ENCODE assay signal across 19 mouse cellular contexts in the genomic region with DNA sequence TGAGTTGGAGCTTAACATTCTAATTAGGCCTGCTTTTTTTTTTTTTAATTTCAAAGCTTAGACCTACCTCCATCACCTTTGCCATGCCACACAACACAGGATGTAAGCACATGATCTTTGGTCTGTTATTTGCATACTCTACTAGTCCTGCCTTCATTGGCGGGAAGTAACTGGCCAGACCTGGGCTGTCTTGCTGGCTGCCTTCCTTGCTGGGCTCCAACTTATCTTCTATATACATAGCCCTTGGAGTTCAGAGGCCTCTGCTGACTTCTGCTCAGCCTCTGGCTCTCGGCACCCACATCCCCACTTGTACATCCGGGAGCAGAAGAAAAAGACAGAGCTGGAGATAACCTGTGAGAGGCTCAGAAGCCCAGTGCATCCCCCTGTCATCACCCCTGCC. TPM values are rescaled to one million over a fixed set of nuclear protein-coding genes. Genes with fewer than 3 reads are reported as not detected.
DNase-seq lines count a peak whose midpoint lies in the region; ATAC-seq and TF ChIP-seq lines count a peak whose summit lies in the region.
"Had no signal": no experiment of that assay in that cellular context is flagged by ENCODE, and none has a peak within 500 bp of the region (broad histone marks: within the 10 kb centered on the region; RNA-seq: fewer than 3 reads in every experiment).

No protein-coding gene starts in this region.

- no peaks in the 10 kb centered on the region for H3K79me2 ChIP-seq in heart, adult 2 months (replicated peaks; ENCODE audit: control insufficient read depth, insufficient read depth, low read length)
- 0 out of 2 replicates have a peak, but pooled peaks cover 6% of the 10 kb centered on the region for H3K79me2 ChIP-seq in liver, adult 2 months (ENCODE audit: control insufficient read depth, insufficient read depth, low read length)

- ATAC-seq in liver, embryonic 14.5 days (ENCODE audit: insufficient read depth) = peak; percentile 36; the same call in 1 of the 2 replicates
- ATAC-seq: activated CD4-positive, CD25-positive, alpha-beta regulatory T cell, adult 4 months; forebrain, embryonic 14.5 days; Patski had no signal

- H3K4me1 ChIP-seq in heart, adult 2 months (ENCODE audit: control insufficient read depth, insufficient read depth, low read length) = no peaks in the 10 kb centered on the region; the same call in 1 of the 2 replicates
- peaks cover 4% of the 10 kb centered on the region; the same call in 1 of the 2 replicates for H3K4me1 ChIP-seq in liver, adult 2 months (ENCODE audit: control insufficient read depth, insufficient read depth, low read length)
- peaks cover 14 to 19% of the 10 kb centered on the region in 2 experiments for H3K4me1 ChIP-seq in liver, embryonic 14.5 days (replicated peaks; ENCODE audit: control insufficient read depth in 2 of 2, insufficient read depth in 2 of 2, low read length in 1 of 2)
- H3K4me1 ChIP-seq: embryonic facial prominence, embryonic 10.5 days; hindbrain, embryonic 15.5 days had no signal

- TF ChIP-seq POLR2A in heart, adult 2 months (IDR thresholded peaks at IDR 0.05; ENCODE audit: insufficient read depth, low read depth, low read length) = no peak
- TF ChIP-seq POLR2A in liver, adult 2 months (IDR thresholded peaks at IDR 0.05; ENCODE audit: extremely low read depth, insufficient read depth, low read length) = no peak

- no peaks in the 10 kb centered on the region for H3K36me3 ChIP-seq in heart, adult 2 months (ENCODE audit: control insufficient read depth, insufficient read depth, low read length)
- no peaks in the 10 kb centered on the region for H3K36me3 ChIP-seq in liver, adult 2 months (ENCODE audit: control insufficient read depth, insufficient read depth, low read length)
- no peaks in the 10 kb centered on the region for H3K36me3 ChIP-seq in liver, embryonic 14.5 days (replicated peaks; ENCODE audit: control insufficient read depth, insufficient read depth, low read depth)
- H3K36me3 ChIP-seq: embryonic facial prominence, embryonic 10.5 days; heart, embryonic 13.5 days; hindbrain, embryonic 15.5 days had no signal

- no peak for DNase-seq in heart, adult 2 months
- DNase-seq in heart, adult 9 months (ENCODE audit: low spot score in 2 of 2) = no peak
- peak; percentile 82 for DNase-seq in liver, adult 2 months (ENCODE audit: extremely low read depth, low read depth, low spot score)
- no peak for DNase-seq in liver
- DNase-seq in liver, embryonic 14.5 days (ENCODE audit: low read depth in 3 of 3, low spot score in 3 of 3) = no peak
- peak; percentile 21 for DNase-seq in skeletal muscle tissue, adult 2 months (ENCODE audit: low read depth, low spot score)
- DNase-seq in ovary, postnatal 36 days (ENCODE audit: low spot score) = no peak
- DNase-seq in embryo, embryonic 9.5 days (ENCODE audit: extremely low spot score) = no peak
- DNase-seq: cerebellum, adult 18-20 months; cerebellum, adult 9-11 months; cerebellum, postnatal 36 days; gastrocnemius, postnatal 10 days; heart, postnatal 36 days had no signal

- H3K4me2 ChIP-seq in liver, embryonic 14.5 days (ENCODE audit: low read depth) = no peak overlapping the region; the same call in 1 of the 2 replicates
- H3K4me2 ChIP-seq: heart, embryonic 13.5 days; hindbrain, embryonic 15.5 days had no signal

- TF ChIP-seq EP300 in heart, adult 2 months (IDR thresholded peaks at IDR 0.05; ENCODE audit: insufficient read depth, low read depth, low read length) = no peak
- TF ChIP-seq EP300 in liver, embryonic 14.5 days (IDR thresholded peaks at IDR 0.05; ENCODE audit: low read depth) = no peak

- no peaks in the 10 kb centered on the region for H3K9me3 ChIP-seq in liver, embryonic 14.5 days (ENCODE audit: control insufficient read depth, low read length)
- H3K9me3 ChIP-seq: embryonic facial prominence, embryonic 10.5 days; heart, embryonic 13.5 days; hindbrain, embryonic 15.5 days had no signal

- TF ChIP-seq CTCF in heart, adult 2 months (IDR thresholded peaks at IDR 0.05) = no peak
- TF ChIP-seq CTCF in liver, adult 2 months (IDR thresholded peaks at IDR 0.05; ENCODE audit: low read depth, low read length) = no peak
- TF ChIP-seq CTCF in liver, embryonic 14.5 days (IDR thresholded peaks at IDR 0.05; ENCODE audit: low read depth) = no peak

- intact Hi-C loops in heart, adult 2 months (cut with DNase I) = loop anchor here (10.0 kb wide), 1 partner anchor 221 kb away; a partner anchor contains a TSS

- H3K4me3 ChIP-seq in heart, adult 2 months = no peak overlapping the region
- H3K4me3 ChIP-seq in liver, adult 2 months (ENCODE audit: insufficient read depth, low read depth, low read length) = peak overlapping the region; percentile 72
- H3K4me3 ChIP-seq in liver, embryonic 14.5 days (ENCODE audit: insufficient read depth in 1 of 2, low read depth in 2 of 2, low read length in 2 of 2) = no peak overlapping the region
- H3K4me3 ChIP-seq: embryonic facial prominence, embryonic 10.5 days; heart, embryonic 13.5 days; hindbrain, embryonic 15.5 days had no signal

- 55% methylated on average over 3 of the region's 3 CpGs for WGBS in heart, adult 2 months
- 11% methylated on average over 3 of the region's 3 CpGs for WGBS in liver, adult 2 months
- 49% methylated on average over 3 of the region's 3 CpGs for WGBS in liver, embryonic 14.5 days (ENCODE audit: insufficient replicate concordance)

- no peaks in the 10 kb centered on the region for H3K27me3 ChIP-seq in heart, adult 2 months (ENCODE audit: control insufficient read depth, insufficient read depth, low read length)
- no peaks in the 10 kb centered on the region for H3K27me3 ChIP-seq in liver, adult 2 months (ENCODE audit: control insufficient read depth, insufficient read depth, low read length)
- H3K27me3 ChIP-seq in liver, embryonic 14.5 days (ENCODE audit: control insufficient read depth, insufficient read depth, low read length) = no peaks in the 10 kb centered on the region
- H3K27me3 ChIP-seq: heart, embryonic 13.5 days; hindbrain, embryonic 15.5 days had no signal

- peak overlapping the region; percentile 33 for H3K9ac ChIP-seq in heart, adult 2 months (ENCODE audit: low read depth, low read length)
- peak overlapping the region; percentile 83 for H3K9ac ChIP-seq in liver, adult 2 months (ENCODE audit: low read depth, low read length)
- no peak overlapping the region for H3K9ac ChIP-seq in liver, embryonic 14.5 days (replicated peaks)
- H3K9ac ChIP-seq: heart, embryonic 13.5 days; hindbrain, embryonic 15.5 days had no signal

- H3K27ac ChIP-seq in heart, adult 2 months = no peak overlapping the region; the same call in 1 of the 2 replicates
- H3K27ac ChIP-seq in liver, adult 2 months (replicated peaks; ENCODE audit: insufficient read depth, low read depth, low read length) = peak overlapping the region; percentile 88
- no peak overlapping the region for H3K27ac ChIP-seq in liver, embryonic 14.5 days
- H3K27ac ChIP-seq: embryonic facial prominence, embryonic 10.5 days; heart, embryonic 13.5 days; hindbrain, embryonic 15.5 days had no signal

RNA-seq across cellular contexts. Expression of a gene that starts 4.5 kb away (rescaled TPM):
- 1 to 10 TPM; 6.5 to 9.6 TPM for total RNA-seq in heart, adult 2 months (2021)
- 6.9 and 10.7 TPM in 2 replicates for polyA plus RNA-seq in heart, adult 2 months (2012; rRNA removed)
- total RNA-seq in liver, adult 2 months (2014; rRNA removed) = 9.3 and 10.7 TPM in 2 replicates
- polyA plus RNA-seq in liver, adult 2 months (2012; rRNA removed) = 5.6 and 5.7 TPM in 2 replicates
- 7.5 and 8.2 TPM in 2 replicates for polyA plus RNA-seq in liver, embryonic 14.5 days (2012; rRNA removed)
- polyA plus RNA-seq in liver, embryonic 14.5 days (2014; fragmentation: Nextera tagmentation; extraction: Ambion mirVana) = 8.9 and 12.0 TPM in 2 replicates

RNA-seq across cellular contexts. Expression of a gene that starts 6.1 kb away (rescaled TPM):
- 10 to 100 TPM in 1 of 2 experiments, 1 to 10 TPM in 1; 5.5 to 16.4 TPM for total RNA-seq in heart, adult 2 months (2021)
- 17.0 and 24.5 TPM in 2 replicates for polyA plus RNA-seq in heart, adult 2 months (2012; rRNA removed)
- 23.8 and 31.6 TPM in 2 replicates for total RNA-seq in liver, adult 2 months (2014; rRNA removed)
- 21.2 and 23.5 TPM in 2 replicates for polyA plus RNA-seq in liver, adult 2 months (2012; rRNA removed)
- 6.2 TPM in 2 replicates for polyA plus RNA-seq in liver, embryonic 14.5 days (2012; rRNA removed)
- 7.3 TPM in 2 replicates for polyA plus RNA-seq in liver, embryonic 14.5 days (2014; fragmentation: Nextera tagmentation; extraction: Ambion mirVana)

RNA-seq across cellular contexts. Expression of a gene that starts 47.0 kb away (rescaled TPM):
- total RNA-seq in heart, adult 2 months (2021) = 100 to 1,000 TPM in 1 of 2 experiments, 10 to 100 TPM in 1; 66.6 to 536 TPM
- polyA plus RNA-seq in heart, adult 2 months (2012; rRNA removed) = 62.2 and 511 TPM in 2 replicates
- total RNA-seq in liver, adult 2 months (2014; rRNA removed) = 15.8 and 28.4 TPM in 2 replicates
- 41.1 and 48.4 TPM in 2 replicates for polyA plus RNA-seq in liver, adult 2 months (2012; rRNA removed)
- polyA plus RNA-seq in liver, embryonic 14.5 days (2012; rRNA removed) = 897 and 1,006 TPM in 2 replicates
- 977 and 1,008 TPM in 2 replicates for polyA plus RNA-seq in liver, embryonic 14.5 days (2014; fragmentation: Nextera tagmentation; extraction: Ambion mirVana)

Comparison
In these comparisons a context has a peak if more than half of its experiments do, and no peak if none do; other contexts are left out.
1. DNase-seq: peak in liver, adult 2 months (single experiment) and skeletal muscle tissue, adult 2 months (single experiment); none in heart, adult 2 months (0 of 2), heart, adult 9 months (0 of 2), liver (single experiment), liver, embryonic 14.5 days (0 of 3), ovary, postnatal 36 days (single experiment) and embryo, embryonic 9.5 days (single experiment).